Mouse (Mus musculus) thymus, adult 2 months (tissue): ENCODE measurements around the gene Swap70.

ENCODE experiments used
- CTCF ChIP-seq: fragments of 200-500 bp; IDR thresholded peaks from 2 replicates; pipeline ENCODE4 v1.5.1; 2012; ENCODE audit warnings: mild to moderate bottlenecking, control low read depth, low read length, moderate library complexity, borderline replicate concordance; ENCODE audit not compliant: control insufficient read depth, poor library complexity, insufficient read depth; ENCODE audit errors: extremely low read depth
- POLR2A ChIP-seq: fragments of 200-500 bp; IDR thresholded peaks from 2 replicates; pipeline ENCODE4 v1.6.1; 2012; ENCODE audit warnings: mild to moderate bottlenecking, low read length, control low read depth, moderate library complexity; ENCODE audit not compliant: control insufficient read depth, poor library complexity, insufficient read depth; ENCODE audit errors: extremely low read depth

DNA sequence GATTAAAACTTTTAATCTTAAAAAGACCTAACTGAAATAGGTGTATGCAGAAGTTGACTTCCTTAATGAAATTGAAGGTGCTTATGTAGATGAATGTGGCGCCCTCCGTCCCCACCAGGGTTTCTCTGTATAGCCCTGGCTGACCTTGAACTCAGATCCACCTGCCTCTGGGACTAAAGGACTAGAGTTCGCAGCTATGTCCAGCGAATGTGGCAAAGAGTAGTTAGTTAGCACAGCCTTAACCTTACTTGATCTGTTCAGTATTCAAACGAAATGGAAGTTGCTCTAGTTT, 20.7 kb downstream of the Swap70 start:
- TF ChIP-seq POLR2A (no peak), CTCF (no peak)
